Mouse (Mus musculus): ENCODE measurements around the gene Nfatc2. TPM values are rescaled to one million over a fixed set of nuclear protein-coding genes. Genes with fewer than 3 reads are reported as not detected.

The Nfatc2 gene
- 1.9 TPM in 2 replicates for polyA plus RNA-seq (2015; fragmentation: Nextera tagmentation; extraction: Ambion mirVana)

- Histone ChIP-seq H3K9me3 (no peaks in the 10 kb centered on the region), H3K4me2 (replicated peaks) (peak within 1 kb of the TSS; percentile 97), H3K27ac (replicated peaks) (peak within 1 kb of the TSS; percentile 14), H3K36me3 (no peaks in the 10 kb centered on the region), H3K4me1 (peaks cover 28% of the 10 kb centered on the region), H3K9ac (replicated peaks) (peak within 1 kb of the TSS; percentile 65), H3K27me3 (peaks cover 25% of the 10 kb centered on the region), H3K4me3 (peak within 1 kb of the TSS; percentile 56)
- ATAC-seq (replicated peaks): peak; percentile 88
- WGBS: under 1% methylated on average over 55 of the region's 56 CpGs
Measured at GRCm38 (mm10) chr2:168601491-168602386, at the start of gene Nfatc2. TSS of gene Nfatc2 (minus strand) at chr2:168601657.

GRCm38 (mm10) chr2:168648171-168648570 is 46.7 kb upstream of the Nfatc2 start:
- Histone ChIP-seq H3K9ac (replicated peaks) (no peak overlapping the region), H3K27ac (replicated peaks) (no peak overlapping the region), H3K4me1 (peaks cover 7% of the 10 kb centered on the region; the same call in 1 of the 2 replicates), H3K9me3 (no peaks in the 10 kb centered on the region), H3K4me2 (replicated peaks) (no peak overlapping the region), H3K36me3 (peaks cover 66% of the 10 kb centered on the region), H3K27me3 (no peaks in the 10 kb centered on the region), H3K4me3 (no peak overlapping the region)
- WGBS: 78% methylated on average over 8 of the region's 8 CpGs
- ATAC-seq (replicated peaks): no peak

GRCm38 (mm10) chr2:168644855-168645254 is 43.4 kb upstream of the Nfatc2 start:
- Histone ChIP-seq H3K9ac (replicated peaks) (no peak overlapping the region), H3K36me3 (peaks cover 64% of the 10 kb centered on the region)
- 6% methylated on average over 6 of the region's 6 CpGs for WGBS

GRCm38 (mm10) chr2:168643524-168644177 is 42.2 kb upstream of the Nfatc2 start:
- Histone ChIP-seq H3K4me1 (peaks cover 17% of the 10 kb centered on the region), H3K36me3 (peaks cover 64% of the 10 kb centered on the region), H3K27me3 (no peaks in the 10 kb centered on the region), H3K4me2 (replicated peaks) (no peak overlapping the region), H3K4me3 (no peak overlapping the region), H3K9ac (replicated peaks) (no peak overlapping the region), H3K27ac (replicated peaks) (no peak overlapping the region), H3K9me3 (no peaks in the 10 kb centered on the region)
- ATAC-seq (replicated peaks): no peak
- 70% methylated on average over 20 of the region's 20 CpGs for WGBS

More at GRCm38 (mm10) chr2:168644855-168645254, 43.4 kb upstream of the Nfatc2 start:
- Histone ChIP-seq H3K27ac (replicated peaks) (no peak overlapping the region), H3K4me1 (peaks cover 17% of the 10 kb centered on the region), H3K9me3 (no peaks in the 10 kb centered on the region), H3K27me3 (no peaks in the 10 kb centered on the region), H3K4me3 (no peak overlapping the region), H3K4me2 (replicated peaks) (no peak overlapping the region)
- ATAC-seq (replicated peaks): no peak

- Histone ChIP-seq H3K4me3 (no peak overlapping the region), H3K4me2 (replicated peaks) (no peak overlapping the region), H3K9me3 (no peaks in the 10 kb centered on the region), H3K36me3 (peaks cover 52% of the 10 kb centered on the region), H3K27ac (replicated peaks) (peak overlapping the region; percentile 68), H3K9ac (replicated peaks) (no peak overlapping the region), H3K4me1 (peaks cover 17% of the 10 kb centered on the region), H3K27me3 (no peaks in the 10 kb centered on the region)
- 14% methylated on average over 11 of the region's 11 CpGs for WGBS
- peak; percentile 74 for ATAC-seq (replicated peaks)
Measured at GRCm38 (mm10) chr2:168642187-168642586, 40.7 kb upstream of the Nfatc2 start.

GRCm38 (mm10) chr2:168640460-168640859 is 39.0 kb upstream of the Nfatc2 start:
- Histone ChIP-seq H3K4me3 (no peak overlapping the region), H3K4me2 (replicated peaks) (no peak overlapping the region), H3K27ac (replicated peaks) (no peak overlapping the region), H3K9me3 (no peaks in the 10 kb centered on the region), H3K4me1 (peaks cover 17% of the 10 kb centered on the region), H3K27me3 (no peaks in the 10 kb centered on the region), H3K36me3 (peaks cover 45% of the 10 kb centered on the region), H3K9ac (replicated peaks) (no peak overlapping the region)
- no peak for ATAC-seq (replicated peaks)
- WGBS: 93% methylated on average over 9 of the region's 9 CpGs

- peaks cover 36% of the 10 kb centered on the region for H3K36me3 ChIP-seq
- H3K4me2 ChIP-seq (replicated peaks): no peak overlapping the region
- ATAC-seq (replicated peaks): no peak
- no peaks in the 10 kb centered on the region for H3K9me3 ChIP-seq
- H3K4me3 ChIP-seq: no peak overlapping the region
- no peak overlapping the region for H3K9ac ChIP-seq (replicated peaks)
- 87% methylated on average over 7 of the region's 7 CpGs for WGBS
- no peaks in the 10 kb centered on the region for H3K27me3 ChIP-seq
- no peaks in the 10 kb centered on the region for H3K4me1 ChIP-seq
- H3K27ac ChIP-seq (replicated peaks): no peak overlapping the region
Measured at GRCm38 (mm10) chr2:168634881-168635280, 33.4 kb upstream of the Nfatc2 start.

GRCm38 (mm10) chr2:168633301-168633816 is 31.9 kb upstream of the Nfatc2 start:
- Histone ChIP-seq H3K9ac (replicated peaks) (no peak overlapping the region), H3K4me3 (no peak overlapping the region), H3K36me3 (peaks cover 24% of the 10 kb centered on the region), H3K27me3 (no peaks in the 10 kb centered on the region), H3K4me1 (peaks cover 2% of the 10 kb centered on the region; the same call in 1 of the 2 replicates), H3K27ac (replicated peaks) (no peak overlapping the region), H3K4me2 (replicated peaks) (no peak overlapping the region), H3K9me3 (no peaks in the 10 kb centered on the region)
- 68% methylated on average over 14 of the region's 14 CpGs for WGBS
- ATAC-seq (replicated peaks): no peak

GRCm38 (mm10) chr2:168632543-168632942 is 31.1 kb upstream of the Nfatc2 start:
- H3K4me1 ChIP-seq: peaks cover 2% of the 10 kb centered on the region; the same call in 1 of the 2 replicates
- 80% methylated on average over 6 of the region's 6 CpGs for WGBS
- H3K9me3 ChIP-seq: no peaks in the 10 kb centered on the region
- H3K4me2 ChIP-seq (replicated peaks): no peak overlapping the region
- peaks cover 24% of the 10 kb centered on the region for H3K36me3 ChIP-seq
- no peak for ATAC-seq (replicated peaks)
- no peak overlapping the region for H3K9ac ChIP-seq (replicated peaks)
- no peak overlapping the region for H3K4me3 ChIP-seq
- H3K27ac ChIP-seq (replicated peaks): no peak overlapping the region
- H3K27me3 ChIP-seq: no peaks in the 10 kb centered on the region

GRCm38 (mm10) chr2:168628787-168629186 is 27.3 kb upstream of the Nfatc2 start:
- peak; percentile 74 for ATAC-seq (replicated peaks)
- Histone ChIP-seq H3K27me3 (no peaks in the 10 kb centered on the region), H3K36me3 (peaks cover 13% of the 10 kb centered on the region; the same call in 1 of the 2 replicates), H3K4me2 (replicated peaks) (no peak overlapping the region), H3K27ac (replicated peaks) (no peak overlapping the region), H3K9me3 (no peaks in the 10 kb centered on the region), H3K4me1 (peaks cover 19% of the 10 kb centered on the region), H3K9ac (replicated peaks) (no peak overlapping the region), H3K4me3 (no peak overlapping the region)
- 27% methylated on average over 8 of the region's 8 CpGs for WGBS

GRCm38 (mm10) chr2:168627829-168628770 is 26.6 kb upstream of the Nfatc2 start:
- Histone ChIP-seq H3K4me1 (peaks cover 19% of the 10 kb centered on the region), H3K9ac (replicated peaks) (no peak overlapping the region), H3K4me3 (no peak overlapping the region), H3K27ac (replicated peaks) (no peak overlapping the region), H3K27me3 (no peaks in the 10 kb centered on the region), H3K9me3 (no peaks in the 10 kb centered on the region), H3K36me3 (peaks cover 7% of the 10 kb centered on the region; the same call in 1 of the 2 replicates), H3K4me2 (replicated peaks) (no peak overlapping the region)
- no peak for ATAC-seq (replicated peaks)
- 62% methylated on average over 20 of the region's 20 CpGs for WGBS

All from forebrain, embryonic 15.5 days (tissue).